Mouse (Mus musculus) MEL (cell line): ENCODE results near the gene Acot3. TPM values are rescaled to one million over a fixed set of nuclear protein-coding genes. Genes with fewer than 3 reads are reported as not detected.

Experiments
- DNase-seq: peaks from one replicate; pipeline ENCODE4 v3.0.0; 2011; ENCODE audit warnings: low read depth, low spot score
- H3K27ac ChIP-seq: 2 replicates; pipeline ENCODE4 v1.5.1; 2012; ENCODE audit warnings: low read depth, mild to moderate bottlenecking, control low read depth, low read length, moderate library complexity; ENCODE audit not compliant: control insufficient read depth
- H3K27me3 ChIP-seq, 2 experiments: fragments of 150-350 bp in 1 of 2; sonication (generic) in 1 of 2; 2 replicates each; pipeline ENCODE4 v1.6.1; 2012; ENCODE audit warnings: low read length in 2 of 2, mild to moderate bottlenecking in 2 of 2, improper control_type of control experiment in 1 of 2, moderate library complexity in 1 of 2; ENCODE audit not compliant: insufficient read depth in 2 of 2, control insufficient read depth in 1 of 2
- H3K36me3 ChIP-seq, 2 experiments: 2 replicates each; pipeline ENCODE4 v1.6.1; 2012 to 2014; ENCODE audit warnings: low read length in 2 of 2, improper control_type of control experiment in 1 of 2, inconsistent platforms in 1 of 2, mild to moderate bottlenecking in 1 of 2; ENCODE audit not compliant: insufficient read depth in 2 of 2, control insufficient read depth in 1 of 2
- H3K4me1 ChIP-seq, 2 experiments: fragments of 150-350 bp in 1 of 2; sonication (generic) in 1 of 2; 2 replicates each; pipeline ENCODE4 v1.6.1; 2012; ENCODE audit warnings: low read length in 2 of 2, improper control_type of control experiment in 1 of 2, mild to moderate bottlenecking in 1 of 2; ENCODE audit not compliant: insufficient read depth in 2 of 2, control insufficient read depth in 1 of 2
- H3K4me3 ChIP-seq, 2 experiments: fragments of 150-350 bp in 1 of 2; sonication (generic) in 1 of 2; 2 replicates each; pipeline ENCODE4 v1.5.1; 2012; ENCODE audit warnings: low read depth in 2 of 2, low read length in 2 of 2, mild to moderate bottlenecking in 2 of 2, moderate library complexity in 2 of 2, control low read depth in 1 of 2, improper control_type of control experiment in 1 of 2; ENCODE audit not compliant: control insufficient read depth in 1 of 2, insufficient read depth in 1 of 2
- H3K79me2 ChIP-seq: 2 replicates; pipeline ENCODE4 v1.6.1; 2012; ENCODE audit warnings: mild to moderate bottlenecking, low read length, moderate library complexity; ENCODE audit not compliant: control insufficient read depth, poor library complexity, insufficient read depth
- H3K9ac ChIP-seq: 2 replicates; pipeline ENCODE4 v1.6.1; 2012; ENCODE audit warnings: low read depth, mild to moderate bottlenecking, control low read depth, low read length, moderate library complexity; ENCODE audit not compliant: control insufficient read depth, poor library complexity, severe bottlenecking
- H3K9me3 ChIP-seq: fragments of 150-350 bp; sonication (generic); replicated peaks from 2 replicates; pipeline ENCODE4 v1.6.1; 2012; ENCODE audit warnings: mild to moderate bottlenecking, low read length, improper control_type of control experiment, moderate library complexity; ENCODE audit not compliant: insufficient read depth
- CHD1 ChIP-seq: IDR thresholded peaks from 2 replicates; pipeline ENCODE4 v1.6.1; 2012; ENCODE audit warnings: low read depth, mild to moderate bottlenecking, inconsistent platforms, low read length, improper control_type of control experiment
- CHD2 ChIP-seq: IDR thresholded peaks from 2 replicates; pipeline ENCODE4 v1.6.1; 2011; ENCODE audit warnings: low read length, improper control_type of control experiment
- CTCF ChIP-seq, 3 experiments: IDR thresholded peaks in 2 of 3; conservative IDR thresholded peaks in 1 of 3; 2 replicates each; pipeline ENCODE4 v1.5.1; 2011 to 2012; ENCODE audit warnings: low read length in 3 of 3, low read depth in 2 of 3, mild to moderate bottlenecking in 2 of 3, improper control_type of control experiment in 1 of 3, inconsistent platforms in 1 of 3, mixed read lengths in 1 of 3, moderate library complexity in 1 of 3; ENCODE audit not compliant: control insufficient read depth in 1 of 3, insufficient read depth in 1 of 3, poor library complexity in 1 of 3, severe bottlenecking in 1 of 3
- ELF1 ChIP-seq: IDR thresholded peaks from 2 replicates; pipeline ENCODE4 v1.6.1; 2014; ENCODE audit warnings: low read depth, mild to moderate bottlenecking, inconsistent platforms, low read length, improper control_type of control experiment, moderate library complexity
- EP300 ChIP-seq, 2 experiments: IDR thresholded peaks; 2 replicates each; pipeline ENCODE4 v1.6.1; 2011; ENCODE audit warnings: improper control_type of control experiment in 2 of 2, low read length in 2 of 2, low read depth in 1 of 2, mild to moderate bottlenecking in 1 of 2
- ETS1 ChIP-seq: IDR thresholded peaks from 2 replicates; pipeline ENCODE4 v1.6.1; 2012; ENCODE audit warnings: low read depth, mild to moderate bottlenecking, inconsistent platforms, low read length, improper control_type of control experiment, moderate library complexity
- GATA1 ChIP-seq: IDR thresholded peaks from 2 replicates; pipeline ENCODE4 v1.6.1; 2011; ENCODE audit warnings: low read depth, low read length, improper control_type of control experiment
- JUND ChIP-seq: IDR thresholded peaks from 2 replicates; pipeline ENCODE4 v1.6.1; 2011; ENCODE audit warnings: low read depth, mild to moderate bottlenecking, improper control_type of control experiment, low read length
- KAT2A ChIP-seq: conservative IDR thresholded peaks from 2 replicates; pipeline ENCODE4 v1.6.1; 2012; ENCODE audit warnings: low read depth, low read length, improper control_type of control experiment, inconsistent platforms
- MAFK ChIP-seq: IDR thresholded peaks from 2 replicates; pipeline ENCODE4 v1.6.1; 2011; ENCODE audit warnings: low read depth, mild to moderate bottlenecking, low read length, improper control_type of control experiment, borderline replicate concordance
- MAZ ChIP-seq: IDR thresholded peaks from 2 replicates; pipeline ENCODE4 v1.6.1; 2012; ENCODE audit warnings: low read depth, mild to moderate bottlenecking, inconsistent platforms, low read length, improper control_type of control experiment
- MYB ChIP-seq: IDR thresholded peaks from 2 replicates; pipeline ENCODE4 v1.6.1; 2011; ENCODE audit warnings: mild to moderate bottlenecking, low read depth, low read length, improper control_type of control experiment
- MYC ChIP-seq: IDR thresholded peaks from 2 replicates; pipeline ENCODE4 v1.6.1; 2011; ENCODE audit warnings: low read depth, mild to moderate bottlenecking, low read length, improper control_type of control experiment, moderate library complexity
- POLR2A ChIP-seq, 2 experiments: IDR thresholded peaks; 2 replicates each; pipeline ENCODE4 v1.6.1; 2011 to 2012; ENCODE audit warnings: low read length in 2 of 2, mild to moderate bottlenecking in 2 of 2, control low read depth in 1 of 2, improper control_type of control experiment in 1 of 2, low read depth in 1 of 2, moderate library complexity in 1 of 2; ENCODE audit not compliant: control insufficient read depth in 1 of 2, insufficient read depth in 1 of 2, poor library complexity in 1 of 2
- RAD21 ChIP-seq: IDR thresholded peaks from 2 replicates; pipeline ENCODE4 v1.6.1; 2011; ENCODE audit warnings: mild to moderate bottlenecking, low read depth, low read length, improper control_type of control experiment
- RCOR1 ChIP-seq: IDR thresholded peaks from 2 replicates; pipeline ENCODE4 v1.6.1; 2012; ENCODE audit warnings: low read depth, mild to moderate bottlenecking, inconsistent platforms, low read length, improper control_type of control experiment
- SMC3 ChIP-seq: IDR thresholded peaks from 2 replicates; pipeline ENCODE4 v1.6.1; 2011; ENCODE audit warnings: low read depth, low read length, improper control_type of control experiment
- TCF12 ChIP-seq: IDR thresholded peaks from 2 replicates; pipeline ENCODE4 v1.6.1; 2014; ENCODE audit warnings: low read depth, mild to moderate bottlenecking, inconsistent platforms, low read length, improper control_type of control experiment, moderate library complexity
- UBTF ChIP-seq: IDR thresholded peaks from 2 replicates; pipeline ENCODE4 v1.6.1; 2012; ENCODE audit warnings: low read depth, mild to moderate bottlenecking, inconsistent platforms, low read length, improper control_type of control experiment, moderate library complexity, borderline replicate concordance; ENCODE audit not compliant: insufficient read depth
- ZC3H11A ChIP-seq: IDR thresholded peaks from 2 replicates; pipeline ENCODE4 v1.6.1; 2012; ENCODE audit warnings: low read depth, mild to moderate bottlenecking, inconsistent platforms, low read length, improper control_type of control experiment
- ZKSCAN1 ChIP-seq: IDR thresholded peaks from 2 replicates; pipeline ENCODE4 v1.6.1; 2012; ENCODE audit warnings: low read depth, mild to moderate bottlenecking, inconsistent platforms, low read length, improper control_type of control experiment, moderate library complexity
- ZMIZ1 ChIP-seq: IDR thresholded peaks from 2 replicates; pipeline ENCODE4 v1.6.1; 2012; ENCODE audit warnings: low read depth, mild to moderate bottlenecking, inconsistent platforms, low read length, improper control_type of control experiment, moderate library complexity
- polyA plus RNA-seq, 2 experiments: library from polyadenylated mRNA; stranded (reverse) in 1 of 2; unstranded in 1 of 2; fragments of >175 nt in 1 of 2; fragments of >200 nt in 1 of 2; gene quantifications; 2 replicates each; pipeline versions ENCODE4 v1.2.1 to v1.2.4; 2012; ENCODE audit warnings: low replicate concordance in 2 of 2, low read depth in 1 of 2; ENCODE audit not compliant: insufficient read length in 2 of 2, insufficient read depth in 1 of 2, missing spikeins in 1 of 2
- total RNA-seq: library from RNA; depleted of rRNA; stranded (reverse); fragments of 300-350 nt; gene quantifications from 2 replicates; pipeline ENCODE4 v1.2.3, GENCODE M21; 2012

The Acot3 gene
- total and polyA plus RNA-seq, 3 experiments: not detected

DNA sequence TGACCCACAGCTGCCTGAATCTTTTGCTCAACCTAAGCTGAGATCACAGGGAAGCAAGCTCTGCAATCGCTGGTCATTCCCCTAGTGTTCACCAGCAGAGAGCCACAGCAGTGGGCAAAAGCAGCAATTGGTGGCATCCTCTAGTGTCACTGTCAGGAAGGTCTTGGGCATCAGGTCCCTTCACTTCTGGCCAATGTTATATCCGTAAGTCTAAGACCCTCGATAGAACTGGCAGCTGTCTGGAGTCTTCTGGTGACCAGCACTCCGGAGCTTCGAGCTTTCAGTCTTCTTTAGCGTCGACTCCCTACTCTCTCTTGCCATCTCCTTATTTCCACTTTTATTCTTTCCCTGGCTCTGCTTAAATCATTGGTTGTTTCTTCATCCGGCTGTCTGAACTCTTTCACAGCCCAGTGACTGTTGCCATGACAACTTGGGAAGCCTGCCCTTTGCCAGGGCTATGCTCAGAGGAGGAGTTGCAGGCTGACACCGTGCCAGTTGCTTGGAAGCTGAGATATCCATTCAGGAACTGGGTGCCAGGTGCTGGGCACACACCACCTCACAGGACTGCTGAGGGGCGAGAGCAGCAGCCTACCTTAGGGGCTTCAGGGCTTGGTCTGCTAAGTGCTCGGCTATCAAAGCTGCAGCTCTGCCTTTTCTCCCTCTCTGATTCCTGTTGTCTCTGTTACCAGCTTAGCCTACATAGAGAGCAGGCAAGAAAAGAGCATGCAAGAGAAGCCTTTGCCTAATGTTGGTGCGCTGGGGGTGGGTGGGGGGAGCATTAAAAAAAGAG, 40.5 kb upstream of the Acot3 start:
- no peaks in the 10 kb centered on the region for H3K4me1 ChIP-seq
- H3K36me3 ChIP-seq: no peaks in the 10 kb centered on the region
- no peak for DNase-seq
- H3K79me2 ChIP-seq: no peaks in the 10 kb centered on the region
- TF ChIP-seq JUND: no peak
- no peak for TF ChIP-seq TCF12
- no peak for TF ChIP-seq CHD2
- TF ChIP-seq ELF1: no peak
- no peak for TF ChIP-seq MYC
- no peak for TF ChIP-seq GATA1
- no peak for TF ChIP-seq ZKSCAN1
- no peak for TF ChIP-seq POLR2A (IDR thresholded peaks at IDR 0.05; ENCODE audit: control insufficient read depth in 1 of 2, insufficient read depth in 1 of 2, low read depth in 1 of 2, low read length in 2 of 2, poor library complexity in 1 of 2)
- TF ChIP-seq CTCF (IDR thresholded peaks at IDR 0.05 in 2 of 3, conservative IDR thresholded peaks at IDR 0.05 in 1 of 3; ENCODE audit: control insufficient read depth in 1 of 3, insufficient read depth in 1 of 3, low read depth in 2 of 3, low read length in 3 of 3, poor library complexity in 1 of 3, severe bottlenecking in 1 of 3): no peak
- TF ChIP-seq MYB: no peak
- TF ChIP-seq UBTF: no peak
- TF ChIP-seq CHD1: no peak
- TF ChIP-seq MAZ: no peak
- no peak for TF ChIP-seq RCOR1
- no peak for TF ChIP-seq EP300 (IDR thresholded peaks at IDR 0.05; ENCODE audit: low read depth in 1 of 2, low read length in 2 of 2)
- TF ChIP-seq ETS1: no peak
- TF ChIP-seq, all 39 proteins: peak for 0
- Histone ChIP-seq H3K27ac (no peak overlapping the region), H3K4me3 (no peak overlapping the region), H3K27me3 (peaks cover 0 to 5% of the 10 kb centered on the region in 2 experiments; a peak in 2 of 4 replicates), H3K9me3 (no peaks in the 10 kb centered on the region), H3K9ac (no peak overlapping the region)

DNA sequence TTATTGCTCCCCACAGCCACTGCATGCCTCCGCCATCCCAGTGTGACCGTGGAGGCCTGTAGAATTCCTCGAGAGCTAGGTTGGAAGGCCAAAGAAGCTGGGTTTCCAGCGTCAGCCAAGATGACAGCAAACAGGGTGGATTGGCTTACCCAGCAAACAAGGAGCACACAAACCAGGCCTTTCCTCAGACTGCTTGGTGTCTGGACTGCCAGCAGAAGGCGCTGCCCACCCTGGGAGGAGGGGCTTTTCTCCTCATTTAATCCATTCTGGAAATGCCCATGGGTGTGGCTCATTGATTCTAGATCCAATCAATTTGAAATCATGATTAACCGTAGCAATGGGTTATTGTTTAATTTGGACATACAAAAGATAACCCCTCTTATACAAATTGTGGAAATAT, 38.8 kb upstream of the Acot3 start:
- Histone ChIP-seq H3K4me3 (no peak overlapping the region), H3K27me3 (peaks cover 0 to 5% of the 10 kb centered on the region in 2 experiments; a peak in 2 of 4 replicates), H3K4me1 (no peaks in the 10 kb centered on the region), H3K9me3 (no peaks in the 10 kb centered on the region), H3K27ac (no peak overlapping the region), H3K79me2 (no peaks in the 10 kb centered on the region), H3K36me3 (no peaks in the 10 kb centered on the region), H3K9ac (no peak overlapping the region)
- TF ChIP-seq ZC3H11A: no peak
- TF ChIP-seq CTCF (IDR thresholded peaks at IDR 0.05 in 2 of 3, conservative IDR thresholded peaks at IDR 0.05 in 1 of 3; ENCODE audit: control insufficient read depth in 1 of 3, insufficient read depth in 1 of 3, low read depth in 2 of 3, low read length in 3 of 3, poor library complexity in 1 of 3, severe bottlenecking in 1 of 3): peak; percentile 17 to 54 (median 31); a peak in 4 of 6 replicates
- no peak for TF ChIP-seq KAT2A
- TF ChIP-seq MAFK: no peak
- no peak for TF ChIP-seq ZMIZ1
- TF ChIP-seq RAD21: no peak
- no peak for TF ChIP-seq ZKSCAN1
- peak; percentile 16; the same call in 1 of the 2 replicates for TF ChIP-seq SMC3
- DNase-seq: no peak
